Comparison of ENCODE assay signal across 17 mouse cellular contexts in the genomic region with DNA sequence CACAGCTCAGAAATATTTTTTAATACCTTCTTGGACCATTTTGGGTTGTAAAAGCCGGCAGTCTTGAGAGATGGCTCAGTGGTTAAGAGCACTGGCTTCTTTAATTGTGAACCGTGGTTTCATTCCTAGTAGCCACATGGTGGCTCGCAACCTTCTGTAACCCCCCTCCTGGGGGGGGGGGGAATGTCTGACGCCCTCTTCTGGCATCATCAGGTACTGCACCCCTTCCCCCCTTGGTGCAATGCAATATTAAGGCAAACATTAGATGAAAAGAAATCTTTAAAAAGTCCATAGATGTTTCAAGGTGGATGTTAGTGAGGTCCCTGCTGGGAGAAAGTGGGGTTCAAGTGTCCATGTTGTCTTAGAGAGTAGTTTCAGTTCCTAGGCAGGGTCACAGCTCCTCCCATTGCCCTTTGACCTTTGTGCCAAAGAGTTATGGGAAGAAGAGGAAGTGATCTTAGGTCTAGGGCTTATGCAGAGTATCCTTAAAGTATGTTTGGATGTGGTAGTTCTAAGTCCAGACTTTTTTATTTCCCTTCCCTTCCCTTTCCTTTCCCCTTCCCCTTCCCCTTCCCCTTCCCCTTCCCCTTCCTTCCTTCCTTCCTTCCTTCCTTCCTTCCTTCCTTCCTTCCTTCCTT.
A peak's percentile ranks its signal among the peaks of the same experiment; 100 is the strongest.
DNase-seq lines count a peak whose midpoint lies in the region; ATAC-seq and TF ChIP-seq lines count a peak whose summit lies in the region.
"Had no signal": no experiment of that assay in that cellular context is flagged by ENCODE, and none has a peak within 500 bp of the region (broad histone marks: within the 10 kb centered on the region; RNA-seq: fewer than 3 reads in every experiment).

No protein-coding gene starts in this region.

- H3K36me3 ChIP-seq in thymus, adult 2 months (ENCODE audit: control insufficient read depth, insufficient read depth, low read length), result no peaks in the 10 kb centered on the region
- H3K36me3 ChIP-seq: heart, embryonic 15.5 days; hindbrain, embryonic 15.5 days; liver, embryonic 13.5 days had no signal

- DNase-seq in cerebellum, adult 2 months, result no peak
- DNase-seq in cerebellum, postnatal 36 days, result no peak
- DNase-seq in left cerebral cortex, adult 2 months (ENCODE audit: extremely low spot score in 1 of 2, low spot score in 2 of 2), result no peak
- no peak for DNase-seq in left cerebral cortex, adult 11 months (ENCODE audit: low spot score)
- no peak for DNase-seq in thymus, adult 2 months
- no peak for DNase-seq in thymus, postnatal 4 days
- no peak for DNase-seq in c-Kit-positive CD71-positive TER-119-positive erythroid progenitor cells, embryonic 14.5 days (ENCODE audit: low spot score)
- DNase-seq: cerebellum, postnatal 14 days; gastrocnemius, postnatal 36 days; kidney, postnatal 14 days; liver, embryonic 13.5 days; right cerebral cortex, postnatal 4 days had no signal

- TF ChIP-seq CTCF in cerebellum, adult 2 months (IDR thresholded peaks at IDR 0.05; ENCODE audit: borderline replicate concordance, insufficient read depth, low read depth, low read length), result peak; percentile 51; the same call in 1 of the 2 replicates
- peak; percentile 56 for TF ChIP-seq CTCF in left cerebral cortex, adult 2 months (IDR thresholded peaks at IDR 0.05)
- peak; percentile 69; the same call in 1 of the 2 replicates for TF ChIP-seq CTCF in thymus, adult 2 months (IDR thresholded peaks at IDR 0.05; ENCODE audit: borderline replicate concordance, control insufficient read depth, extremely low read depth, insufficient read depth, low read length, poor library complexity)

- intact Hi-C loops in left cerebral cortex, adult 2 months (cut with DNase I), result loop anchor here (5.0 kb wide), 2 partner anchors 92 to 172 kb away; no protein-coding TSS in a partner anchor

- no peak overlapping the region for H3K27ac ChIP-seq in cerebellum, adult 2 months (ENCODE audit: insufficient read depth, low read length)
- H3K27ac ChIP-seq in left cerebral cortex, adult 2 months, result no peak overlapping the region
- no peak overlapping the region for H3K27ac ChIP-seq in thymus, adult 2 months (ENCODE audit: control insufficient read depth, insufficient read depth, low read length)
- H3K27ac ChIP-seq: heart, embryonic 15.5 days; hindbrain, embryonic 15.5 days; liver, embryonic 13.5 days had no signal

- H3K4me3 ChIP-seq in cerebellum, adult 2 months (replicated peaks; ENCODE audit: insufficient read depth, low read depth, low read length), result no peak overlapping the region
- no peak overlapping the region for H3K4me3 ChIP-seq in left cerebral cortex, adult 2 months
- H3K4me3 ChIP-seq in thymus, adult 2 months (ENCODE audit: control insufficient read depth, insufficient read depth, low read length), result no peak overlapping the region
- H3K4me3 ChIP-seq: heart, embryonic 15.5 days; hindbrain, embryonic 15.5 days; liver, embryonic 13.5 days; myocyte had no signal

- no peak for TF ChIP-seq POLR2A in cerebellum, adult 2 months (IDR thresholded peaks at IDR 0.05; ENCODE audit: borderline replicate concordance, insufficient read depth, low read length)
- TF ChIP-seq POLR2A in thymus, adult 2 months (IDR thresholded peaks at IDR 0.05; ENCODE audit: control insufficient read depth, extremely low read depth, insufficient read depth, low read length, poor library complexity), result no peak

- H3K27me3 ChIP-seq in cerebellum, adult 2 months (ENCODE audit: control insufficient read depth, insufficient read depth, low read length), result no peaks in the 10 kb centered on the region
- H3K27me3 ChIP-seq in thymus, adult 2 months (ENCODE audit: control insufficient read depth, insufficient read depth, low read length), result no peaks in the 10 kb centered on the region
- H3K27me3 ChIP-seq: hindbrain, embryonic 15.5 days; liver, embryonic 13.5 days had no signal

- H3K4me1 ChIP-seq in cerebellum, adult 2 months (ENCODE audit: control insufficient read depth, insufficient read depth, low read length), result peaks cover 6% of the 10 kb centered on the region; the same call in 1 of the 2 replicates
- H3K4me1 ChIP-seq in thymus, adult 2 months (replicated peaks; ENCODE audit: control insufficient read depth, insufficient read depth, low read length), result peaks cover 6% of the 10 kb centered on the region; the same call in 1 of the 2 replicates
- H3K4me1 ChIP-seq: heart, embryonic 15.5 days; liver, embryonic 13.5 days had no signal

- WGBS in cerebellum, adult 2 months, result 46% methylated on average over 4 of the region's 4 CpGs
- WGBS in thymus, adult 2 months, result 51% methylated on average over 4 of the region's 4 CpGs

- no peak for ATAC-seq in activated CD4-positive, CD25-positive, alpha-beta regulatory T cell, adult 4 months
- ATAC-seq: forebrain, embryonic 16.5 days had no signal
